Mouse (Mus musculus) inflammation-experienced regulatory T-cells, adult 6 months (primary cell): ENCODE measurements around the gene Ddx6. TPM values are rescaled to one million over a fixed set of nuclear protein-coding genes. Genes with fewer than 3 reads are reported as not detected.
"Not testable (repeated sequence)": the region's sequence is repeated elsewhere in the genome, so short reads cannot be mapped to it uniquely, and the experiment has no call there.

Experiments
- ATAC-seq: one replicate; pipeline ENCODE4 v1.8.0; 2017
- polyA plus RNA-seq, 3 experiments: library from polyadenylated mRNA; unstranded; fragments of 100-300 nt; shearing (Covaris generic); gene quantifications; one replicate each; pipeline ENCODE4 v1.2.1; 2017

Gene Ddx6
- polyA plus RNA-seq, 3 experiments from 2014 or later = 57.3 to 129 (median 66.8) TPM

DNA sequence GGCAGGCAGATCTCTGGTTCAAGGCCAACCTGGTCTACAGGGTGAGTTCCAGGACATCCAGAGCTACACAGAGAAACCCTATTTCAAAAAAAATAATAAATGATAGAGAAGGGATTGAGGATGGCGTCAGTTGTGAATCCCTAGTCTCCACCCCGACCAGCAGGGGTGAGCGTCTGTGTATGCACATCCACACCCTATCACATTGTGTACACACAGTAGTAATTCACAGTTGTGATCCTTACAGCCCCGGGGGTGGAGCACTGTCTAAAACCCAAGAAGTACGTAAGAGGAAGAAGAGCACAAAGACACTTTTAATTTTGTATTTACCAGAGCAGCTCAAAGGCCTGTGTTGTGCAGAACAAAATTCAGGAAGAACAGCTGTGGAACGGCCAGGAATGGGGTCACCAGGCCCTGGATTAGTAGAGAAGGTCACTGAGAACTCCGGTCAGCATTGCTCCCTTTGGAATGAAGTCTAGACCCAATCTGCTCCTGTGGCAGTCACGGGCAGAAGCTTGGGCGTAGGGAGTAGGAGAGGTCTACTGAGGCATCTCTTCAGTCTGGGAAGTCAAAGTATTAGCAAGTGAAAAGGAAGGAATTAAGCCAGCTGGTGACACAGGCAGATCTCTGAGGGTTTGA, 9.7 kb upstream of the Ddx6 start:
- ATAC-seq = no peak

- no peak for ATAC-seq
Observed at GRCm38 (mm10) chr9:44595537-44595930, 9.2 kb upstream of the Ddx6 start.

- no peak for ATAC-seq
Observed at GRCm38 (mm10) chr9:44597742-44598141, 7.0 kb upstream of the Ddx6 start.

GRCm38 (mm10) chr9:44598899-44599495, 5.7 kb upstream of the Ddx6 start:
- no peak for ATAC-seq

DNA sequence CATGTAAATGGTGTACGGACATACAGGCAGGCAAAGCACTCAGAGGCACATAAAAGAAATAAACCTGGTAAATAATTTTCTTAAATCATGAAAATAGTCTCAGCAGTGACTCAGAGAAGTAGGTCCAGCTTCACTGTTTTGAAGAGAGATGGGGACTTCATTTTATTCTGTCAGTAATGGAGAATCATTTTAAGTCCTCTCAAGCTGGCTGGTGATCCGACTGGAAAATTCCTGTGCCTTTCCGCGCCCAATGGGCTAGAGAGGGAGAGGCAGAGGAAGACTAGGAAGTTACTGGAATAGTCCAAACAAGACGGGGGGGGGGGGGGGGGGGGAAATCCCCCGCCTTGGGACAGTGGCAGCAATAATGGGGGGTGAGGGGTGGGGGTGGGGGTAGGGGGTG, 5.1 kb upstream of the Ddx6 start:
- no peak for ATAC-seq

DNA sequence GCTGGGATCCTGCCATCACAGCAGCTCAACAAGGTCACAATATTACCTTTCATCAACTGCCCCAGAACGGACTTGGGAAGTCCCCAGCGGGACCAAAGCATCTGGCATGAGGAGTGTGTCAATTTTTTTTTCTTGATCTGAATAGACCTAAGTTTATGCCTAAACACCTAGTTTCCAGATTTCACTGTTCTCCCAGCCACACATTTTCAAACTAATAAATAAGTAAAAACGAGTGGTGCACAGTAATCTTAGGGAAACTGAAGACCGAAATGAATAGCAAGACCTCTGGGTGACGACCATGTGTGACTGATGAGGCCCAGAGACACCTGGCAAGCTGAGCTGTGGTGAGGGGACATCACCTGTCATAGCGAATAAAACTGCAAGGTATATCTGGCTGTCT, 3.9 kb upstream of the Ddx6 start:
- no peak for ATAC-seq

DNA sequence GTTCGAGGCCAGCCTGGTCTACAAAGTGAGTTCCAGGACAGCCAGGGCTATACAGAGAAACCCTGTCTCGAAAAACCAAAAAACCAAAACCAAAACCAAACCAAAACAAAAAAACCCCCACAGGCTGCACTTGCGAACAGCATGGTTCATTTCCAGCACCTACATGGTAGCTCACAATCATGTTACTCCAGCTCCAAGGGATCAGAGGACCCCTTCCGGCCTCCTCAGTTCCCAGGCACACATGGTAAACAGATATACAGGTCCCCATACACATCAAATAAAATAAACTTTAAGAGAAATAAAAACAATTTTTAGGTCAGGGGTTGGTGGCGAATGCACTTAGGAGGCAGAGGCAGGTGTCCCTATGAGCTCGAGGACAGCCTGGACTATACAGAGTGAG, 1.9 kb upstream of the Ddx6 start:
- ATAC-seq = no peak

DNA sequence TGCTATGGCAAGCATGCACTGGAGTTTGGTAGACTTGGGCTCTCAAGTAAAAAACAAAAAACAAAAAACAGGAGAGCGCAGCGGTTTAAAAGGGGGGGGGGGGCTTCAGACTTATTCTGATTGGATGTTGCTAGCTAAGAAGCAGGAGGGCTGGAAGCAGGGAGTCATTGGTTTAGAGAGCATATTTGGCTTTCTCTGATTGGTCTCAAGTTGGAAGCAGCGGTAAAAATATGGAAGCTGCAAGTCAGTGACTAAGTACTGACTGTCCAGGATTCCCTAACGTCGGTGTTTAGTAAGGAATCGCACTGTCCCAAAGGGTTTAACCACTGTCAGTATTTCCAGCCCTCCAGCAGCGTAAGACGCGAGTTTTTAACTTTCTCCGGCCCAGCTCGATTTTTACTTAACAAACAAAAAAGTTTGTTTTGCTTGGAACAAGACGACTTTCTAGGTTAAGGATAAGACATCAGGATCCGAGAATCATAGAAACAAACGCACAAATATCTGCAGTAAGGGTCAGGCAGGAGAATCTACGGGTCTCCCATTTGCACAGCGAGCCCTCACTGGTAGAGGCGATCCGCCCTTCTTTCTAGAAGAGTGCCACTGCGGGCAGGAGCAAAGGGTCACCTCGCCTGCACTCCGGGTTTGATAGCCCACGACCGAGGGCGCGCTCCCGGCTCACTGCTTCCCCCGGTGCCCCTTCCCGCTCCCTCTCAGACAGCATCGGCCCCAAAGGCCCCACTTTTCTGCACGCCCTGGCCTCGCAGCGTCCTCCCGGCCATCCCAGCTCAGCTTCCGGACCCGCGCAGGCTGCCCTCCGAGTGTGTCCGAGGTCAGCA, 1.0 kb upstream of the Ddx6 start:
- peak; percentile 63 for ATAC-seq

DNA sequence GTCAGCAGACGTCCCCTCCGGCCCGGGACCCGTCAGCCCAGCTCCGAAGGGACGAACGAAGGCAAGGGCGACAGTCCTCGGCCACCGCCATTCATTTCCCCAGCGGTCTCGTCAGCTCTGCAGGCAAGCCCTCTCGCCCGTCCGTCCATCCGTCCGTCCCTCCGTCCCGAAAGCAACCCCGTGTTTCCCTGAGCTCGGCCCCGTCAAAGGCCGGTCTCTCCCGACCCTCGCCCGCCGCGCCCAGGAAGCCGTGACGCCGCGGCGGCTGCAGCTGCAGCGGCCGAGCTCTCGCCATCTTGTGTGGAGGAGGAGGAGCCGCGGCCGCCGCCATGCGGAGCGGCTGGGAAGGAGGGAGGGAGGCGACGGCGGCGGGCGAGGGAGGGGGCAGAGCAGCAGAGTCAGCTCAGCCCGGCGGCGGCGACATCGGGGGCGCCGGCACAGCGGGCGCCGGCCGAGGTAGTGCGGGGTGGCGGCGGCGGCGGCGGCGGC, 358 bp upstream of the Ddx6 start:
- peak; percentile 34 for ATAC-seq

GRCm38 (mm10) chr9:44605616-44606165, 999 bp downstream of the Ddx6 start:
- no peak for ATAC-seq

DNA sequence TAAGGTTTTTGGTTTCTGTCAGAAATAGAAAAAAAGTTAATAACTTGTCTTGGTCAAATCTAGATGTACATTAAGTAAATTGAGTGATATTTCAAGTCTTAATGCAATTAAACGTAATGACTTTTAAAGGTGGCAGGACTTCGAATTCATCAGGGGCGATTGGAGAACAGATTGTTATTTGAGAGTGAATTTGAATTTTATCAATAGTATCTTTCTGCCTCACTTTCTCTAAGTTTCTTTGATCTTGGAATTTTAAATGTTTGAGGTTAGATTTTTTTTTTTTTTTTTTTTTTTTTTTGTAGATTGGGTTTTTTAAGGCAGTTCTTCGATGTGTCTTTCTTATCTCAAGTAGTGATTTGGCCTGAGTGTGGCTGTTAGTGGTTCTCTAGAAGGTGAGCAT, 2.0 kb downstream of the Ddx6 start:
- no peak for ATAC-seq

DNA sequence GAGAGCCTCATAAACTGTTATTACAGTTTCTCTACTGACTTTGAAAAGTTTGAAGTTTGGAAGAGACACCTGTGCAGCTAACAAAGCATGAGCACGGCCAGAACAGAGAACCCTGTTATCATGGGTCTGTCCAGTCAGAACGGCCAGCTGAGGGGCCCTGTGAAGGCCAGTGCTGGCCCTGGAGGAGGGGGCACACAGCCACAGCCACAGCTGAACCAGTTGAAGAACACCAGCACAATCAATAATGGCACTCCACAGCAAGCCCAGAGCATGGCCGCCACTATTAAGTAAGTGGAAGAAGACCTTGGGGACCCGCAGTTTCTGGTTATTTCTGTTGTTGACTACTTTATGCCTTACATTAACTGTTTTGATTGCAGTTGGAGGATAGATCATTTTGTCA, 2.6 kb downstream of the Ddx6 start:
- ATAC-seq = no peak

DNA sequence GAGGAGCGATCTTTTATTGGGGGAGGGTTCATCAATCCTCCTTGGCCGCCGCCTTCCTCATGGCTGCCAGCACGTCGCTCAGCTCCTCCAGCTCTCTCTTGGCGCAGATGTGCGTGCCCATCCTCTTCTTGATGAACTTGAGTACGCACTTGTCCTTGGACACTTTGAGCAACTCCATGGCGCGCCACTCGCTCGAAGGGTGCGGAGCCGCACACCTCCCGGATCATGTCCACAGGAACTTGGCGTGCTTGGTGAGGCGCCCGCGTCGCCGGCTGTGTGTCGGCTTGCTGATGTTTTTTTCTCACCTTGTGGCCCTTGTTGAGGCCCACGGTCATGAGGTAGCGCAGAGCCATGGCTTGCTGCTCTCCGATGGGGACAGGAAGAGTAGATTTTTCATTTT, 5.7 kb downstream of the Ddx6 start:
- no peak for ATAC-seq

DNA sequence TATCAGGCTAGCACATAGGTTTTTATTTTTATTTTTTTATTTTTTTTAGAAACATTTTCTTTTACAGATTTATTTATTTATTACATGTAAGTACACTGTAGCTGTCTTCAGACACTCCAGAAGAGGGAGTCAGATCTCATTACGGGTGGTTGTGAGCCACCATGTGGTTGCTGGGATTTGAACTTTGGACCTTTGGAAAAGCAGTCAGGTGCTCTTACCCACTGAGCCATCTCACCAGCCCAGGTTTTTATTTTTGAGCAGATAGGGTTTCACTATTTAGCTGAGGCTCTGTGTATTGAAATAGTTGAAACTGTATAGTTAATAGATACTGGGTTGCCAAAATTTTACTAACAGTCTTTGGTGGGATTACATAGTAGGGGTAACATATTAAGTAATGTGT, 8.4 kb downstream of the Ddx6 start:
- not testable (repeated sequence) for ATAC-seq

DNA sequence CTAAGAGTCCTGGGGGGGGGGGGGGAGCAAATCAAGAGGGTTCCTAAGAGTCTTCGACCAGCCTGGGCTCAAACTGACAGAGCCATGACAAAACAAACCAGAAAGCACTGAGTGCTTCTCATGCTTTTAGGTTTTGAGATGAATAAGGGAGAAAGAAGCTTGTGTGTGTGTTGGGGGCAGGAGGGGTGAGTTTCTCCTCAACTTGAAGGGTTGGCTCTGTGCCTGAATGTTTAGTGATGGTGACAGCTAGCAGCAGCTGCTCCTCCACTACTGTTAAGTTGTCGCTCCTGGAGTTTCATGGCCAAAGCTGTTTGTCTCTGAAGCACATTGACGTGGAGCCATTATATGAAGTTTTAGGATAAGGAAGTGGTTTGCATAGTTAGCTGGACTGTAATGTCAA, 16.4 kb downstream of the Ddx6 start:
- no peak for ATAC-seq

- ATAC-seq = no peak
Observed at GRCm38 (mm10) chr9:44624390-44624789, 19.7 kb downstream of the Ddx6 start.

GRCm38 (mm10) chr9:44626268-44626667, 21.6 kb downstream of the Ddx6 start:
- no peak for ATAC-seq

DNA sequence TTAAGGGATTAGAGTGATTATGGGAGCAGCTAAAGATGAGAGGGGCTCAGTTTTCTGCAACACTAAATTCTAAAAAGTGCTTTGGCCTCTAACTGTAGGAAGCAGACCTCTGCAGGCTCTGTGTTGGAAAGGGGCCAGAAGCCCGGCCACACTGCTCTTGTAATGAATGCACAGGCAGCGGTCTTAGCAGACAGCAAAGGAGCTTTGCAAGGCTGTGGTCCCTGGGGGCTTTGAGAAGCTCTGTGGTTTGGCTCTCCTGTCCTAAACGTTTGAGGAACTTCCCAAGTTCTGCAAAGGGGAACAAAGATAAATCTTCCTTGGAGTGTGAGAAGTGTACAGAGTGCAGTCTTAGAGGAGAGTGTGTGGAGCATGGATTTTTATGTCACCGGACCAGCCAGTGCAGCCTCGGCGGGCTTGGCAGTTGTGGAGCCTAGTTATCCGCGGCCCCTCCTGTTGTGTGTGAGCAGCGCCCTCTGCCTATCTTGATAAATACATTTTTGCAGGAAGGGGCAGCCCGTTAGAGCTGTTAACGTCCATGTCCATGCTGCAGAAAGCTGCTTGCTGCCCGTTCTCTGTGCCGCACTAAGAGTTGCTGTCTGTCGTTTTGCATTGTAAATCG, 33.0 kb downstream of the Ddx6 start:
- no peak for ATAC-seq

DNA sequence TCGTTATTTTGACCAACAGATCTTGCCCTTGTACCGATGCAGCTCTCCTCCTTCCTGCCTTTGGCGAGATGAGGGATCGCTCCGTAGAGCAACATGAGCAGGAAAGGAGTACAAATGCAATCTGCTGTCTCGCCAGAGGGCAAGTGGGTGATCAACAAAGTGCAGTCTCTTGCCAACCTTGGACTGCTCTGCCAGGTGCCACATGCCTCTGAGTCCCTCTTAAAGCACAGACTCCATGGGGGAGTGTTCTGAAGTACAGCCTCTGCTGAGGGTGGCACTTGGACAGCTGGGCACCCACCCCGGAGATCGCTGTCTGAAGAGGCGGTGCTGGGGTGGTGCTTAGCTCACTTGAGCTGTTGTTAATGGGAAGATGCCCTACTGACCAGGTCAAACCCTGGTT, 34.0 kb downstream of the Ddx6 start:
- ATAC-seq = not testable (repeated sequence)

DNA sequence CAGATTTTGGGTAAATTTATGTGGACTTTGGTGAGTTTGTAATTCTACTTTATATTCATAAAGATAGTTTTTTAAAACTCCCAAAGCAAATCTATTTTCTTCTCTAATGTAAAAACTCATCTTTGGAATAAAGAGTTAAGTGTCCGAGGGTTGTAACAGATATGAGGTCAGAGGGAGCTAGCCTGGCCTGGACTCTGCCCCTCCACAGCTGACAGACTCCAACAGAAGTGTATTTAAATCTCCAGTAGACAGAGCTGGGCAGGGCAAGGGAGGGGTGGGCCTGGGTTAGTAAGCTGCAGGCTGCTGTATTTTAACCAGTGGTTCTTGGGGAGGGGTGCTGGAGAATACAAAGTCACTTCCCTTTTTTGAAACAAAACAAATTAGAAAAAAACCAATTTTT, 35.3 kb downstream of the Ddx6 start:
- ATAC-seq = not testable (repeated sequence)

DNA sequence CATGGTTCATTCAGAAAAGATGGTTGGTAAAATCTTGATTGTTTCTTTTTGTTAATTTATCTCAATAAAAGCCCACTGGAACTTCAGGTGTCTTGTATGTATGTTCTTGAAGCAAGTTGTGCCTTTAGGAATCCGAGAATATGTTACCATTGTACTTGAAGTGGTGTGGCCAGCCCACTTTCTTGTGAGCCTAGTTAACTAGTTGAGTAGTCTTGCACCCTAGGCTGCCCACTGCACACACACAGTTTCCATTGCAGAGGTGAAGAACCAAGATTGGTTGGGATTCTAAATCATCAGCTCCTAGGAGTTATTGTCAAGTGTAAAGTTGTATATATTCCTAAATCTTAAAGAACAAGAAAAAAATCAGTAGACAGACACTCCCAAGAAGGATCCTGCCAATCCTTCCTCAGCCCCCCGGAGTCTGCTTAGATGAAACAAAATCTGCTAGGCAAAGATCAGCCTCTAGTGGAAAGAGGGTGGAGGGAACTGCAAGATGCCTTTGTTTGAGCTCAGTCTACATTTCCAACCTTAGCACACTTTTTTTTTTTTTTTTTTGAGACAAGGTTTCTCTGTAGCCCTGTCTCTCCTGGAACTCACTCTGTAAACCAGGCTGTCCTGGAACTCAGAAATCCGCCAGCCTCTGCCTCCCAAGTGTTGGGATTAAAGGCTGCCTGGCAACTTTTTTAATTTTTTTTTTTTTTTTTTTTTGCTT, 36.1 kb downstream of the Ddx6 start:
- no peak for ATAC-seq

GRCm38 (mm10) chr9:44641616-44642015, 36.9 kb downstream of the Ddx6 start:
- no peak for ATAC-seq
